Mouse (Mus musculus) adrenal gland, adult 8-10 months (tissue): ENCODE results near the gene Aldh1a1. TPM values are rescaled to one million over a fixed set of nuclear protein-coding genes. Genes with fewer than 3 reads are reported as not detected.

Experiments used
- DNase-seq: peaks from one replicate; pipeline ENCODE4 v3.0.0; 2022
- total RNA-seq, 4 experiments: library from RNA; stranded (reverse); gene quantifications; 2 replicates each; pipeline ENCODE4 v1.2.4; 2022

Aldh1a1 gene
- 1,000 to 10,000 TPM in 2 of 4 experiments, 10 to 100 TPM in 2; 54.3 to 1,242 (median 643) TPM for total RNA-seq

- DNase-seq, result no peak
Measured at GRCm38 (mm10) chr19:20492491-20492890, at the start of gene Aldh1a1. Gene Aldh1a1, plus strand, starts transcription at chr19:20492715.

GRCm38 (mm10) chr19:20447807-20448206 is 44.7 kb upstream of the Aldh1a1 start:
- no peak for DNase-seq

GRCm38 (mm10) chr19:20449546-20449945 is 43.0 kb upstream of the Aldh1a1 start:
- DNase-seq, result no peak

GRCm38 (mm10) chr19:20451045-20451444 is 41.5 kb upstream of the Aldh1a1 start:
- DNase-seq, result no peak

- no peak for DNase-seq
Measured at GRCm38 (mm10) chr19:20484497-20484896, 8.0 kb upstream of the Aldh1a1 start.

- no peak for DNase-seq
Measured at GRCm38 (mm10) chr19:20491950-20492349, 565 bp upstream of the Aldh1a1 start.

- DNase-seq, result no peak
Measured at GRCm38 (mm10) chr19:20496476-20496875, 4.0 kb downstream of the Aldh1a1 start.

- DNase-seq, result no peak
Measured at GRCm38 (mm10) chr19:20505359-20505758, 12.8 kb downstream of the Aldh1a1 start.

- no peak for DNase-seq
Measured at GRCm38 (mm10) chr19:20506936-20507615, 14.6 kb downstream of the Aldh1a1 start.

GRCm38 (mm10) chr19:20508609-20509008 is 16.1 kb downstream of the Aldh1a1 start:
- DNase-seq, result no peak

GRCm38 (mm10) chr19:20511971-20512370 is 19.5 kb downstream of the Aldh1a1 start:
- no peak for DNase-seq

- no peak for DNase-seq
Measured at GRCm38 (mm10) chr19:20513181-20513580, 20.7 kb downstream of the Aldh1a1 start.

GRCm38 (mm10) chr19:20513688-20514361 is 21.3 kb downstream of the Aldh1a1 start:
- no peak for DNase-seq

- no peak for DNase-seq
Measured at GRCm38 (mm10) chr19:20516481-20516880, 24.0 kb downstream of the Aldh1a1 start.

GRCm38 (mm10) chr19:20529156-20529555 is 36.6 kb downstream of the Aldh1a1 start:
- DNase-seq, result peak; percentile 18

- DNase-seq, result no peak
Measured at GRCm38 (mm10) chr19:20529921-20530696, 37.6 kb downstream of the Aldh1a1 start.

- DNase-seq, result no peak
Measured at GRCm38 (mm10) chr19:20536538-20536937, 44.0 kb downstream of the Aldh1a1 start.

GRCm38 (mm10) chr19:20541044-20541443 is 48.5 kb downstream of the Aldh1a1 start:
- no peak for DNase-seq

- DNase-seq, result no peak
Measured at GRCm38 (mm10) chr19:20541924-20542323, 49.4 kb downstream of the Aldh1a1 start.

- no peak for DNase-seq
Measured at GRCm38 (mm10) chr19:20543816-20544215, 51.3 kb downstream of the Aldh1a1 start.

GRCm38 (mm10) chr19:20544941-20545340 is 52.4 kb downstream of the Aldh1a1 start:
- no peak for DNase-seq

GRCm38 (mm10) chr19:20547025-20547424 is 54.5 kb downstream of the Aldh1a1 start:
- no peak for DNase-seq

- DNase-seq, result no peak
Measured at GRCm38 (mm10) chr19:20549409-20549808, 56.9 kb downstream of the Aldh1a1 start.
